Mouse (Mus musculus): ENCODE data around the gene Dll4. TPM values are rescaled to one million over a fixed set of nuclear protein-coding genes. Genes with fewer than 3 reads are reported as not detected.

Gene Dll4
- polyA plus RNA-seq (2012), result 0.04 and 0.05 TPM in 2 replicates

GRCm38 (mm10) chr2:119325568-119326143 lies at the start of gene Dll4:
Gene Dll4 (plus strand): TSS chr2:119325784.
- peak within 1 kb of the TSS; percentile 40 for H3K4me3 ChIP-seq (replicated peaks)
- peaks cover 9% of the 10 kb centered on the region; the same call in 1 of the 2 replicates for H3K9me3 ChIP-seq (ENCODE audit: control insufficient read depth, low read length)
- peaks cover 47% of the 10 kb centered on the region for H3K4me1 ChIP-seq (ENCODE audit: control insufficient read depth)
- TF ChIP-seq GATA1 (IDR thresholded peaks at IDR 0.05; ENCODE audit: low read length), result no peak
- TF ChIP-seq TAL1 (IDR thresholded peaks at IDR 0.05; ENCODE audit: low read length), result no peak
- no peaks in the 10 kb centered on the region for H3K36me3 ChIP-seq (ENCODE audit: control insufficient read depth)
- H3K27me3 ChIP-seq (ENCODE audit: control insufficient read depth), result peaks cover 96% of the 10 kb centered on the region

DNA sequence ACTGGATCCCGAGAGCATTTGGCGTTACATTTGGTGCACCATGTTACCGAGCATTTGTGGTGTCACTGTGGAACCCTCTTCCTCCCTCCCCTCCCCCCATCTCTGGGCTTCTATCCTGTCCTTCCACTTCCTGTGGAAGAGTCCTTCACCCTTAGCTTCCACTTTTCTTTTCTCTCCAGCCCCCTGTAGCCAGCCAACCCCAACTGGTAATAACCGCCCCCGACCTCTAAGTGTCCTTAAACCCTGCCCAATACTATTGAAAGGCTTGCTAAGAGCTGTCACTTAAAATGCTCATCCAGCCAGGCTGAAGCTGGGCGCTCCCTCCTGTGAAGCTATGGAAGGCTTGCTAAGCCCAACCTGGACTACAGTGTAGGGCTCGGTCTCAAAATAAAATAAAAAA lies 48.7 kb upstream of the Dll4 start:
- Histone ChIP-seq H3K36me3 (ENCODE audit: control insufficient read depth) (no peaks in the 10 kb centered on the region), H3K9me3 (ENCODE audit: control insufficient read depth, low read length) (no peaks in the 10 kb centered on the region), H3K4me3 (replicated peaks) (no peak overlapping the region), H3K4me1 (ENCODE audit: control insufficient read depth) (no peaks in the 10 kb centered on the region; the same call in 1 of the 2 replicates), H3K27me3 (ENCODE audit: control insufficient read depth) (peaks cover 6% of the 10 kb centered on the region)
- no peak for TF ChIP-seq TAL1 (IDR thresholded peaks at IDR 0.05; ENCODE audit: low read length)
- no peak for TF ChIP-seq GATA1 (IDR thresholded peaks at IDR 0.05; ENCODE audit: low read length)

DNA sequence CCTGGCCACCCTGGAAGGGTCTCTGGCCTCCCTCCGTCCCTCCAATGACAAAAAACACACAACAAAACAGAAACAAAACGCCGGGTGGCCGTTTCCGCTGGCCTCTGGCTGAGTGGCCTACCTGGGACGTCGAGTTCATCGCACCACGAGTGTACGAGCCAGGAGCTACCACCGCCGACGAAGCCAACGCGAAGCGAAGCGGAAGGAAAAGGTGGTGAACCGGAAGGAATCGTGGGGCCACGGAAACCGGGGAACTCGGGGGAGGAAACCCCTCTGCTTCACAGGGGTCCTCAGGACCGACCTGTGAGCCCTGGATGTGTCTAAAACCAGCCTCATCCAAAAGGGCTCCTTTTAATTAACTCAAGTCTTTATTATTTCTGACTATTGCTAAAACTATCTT lies 47.8 kb upstream of the Dll4 start:
- H3K4me1 ChIP-seq (ENCODE audit: control insufficient read depth), result no peaks in the 10 kb centered on the region; the same call in 1 of the 2 replicates
- TF ChIP-seq TAL1 (IDR thresholded peaks at IDR 0.05; ENCODE audit: low read length) (no peak), GATA1 (IDR thresholded peaks at IDR 0.05; ENCODE audit: low read length) (no peak)
- H3K36me3 ChIP-seq (ENCODE audit: control insufficient read depth), result no peaks in the 10 kb centered on the region
- H3K27me3 ChIP-seq (ENCODE audit: control insufficient read depth), result peaks cover 4% of the 10 kb centered on the region
- H3K4me3 ChIP-seq (replicated peaks), result no peak overlapping the region
- no peaks in the 10 kb centered on the region for H3K9me3 ChIP-seq (ENCODE audit: control insufficient read depth, low read length)

- no peak for TF ChIP-seq GATA1 (IDR thresholded peaks at IDR 0.05; ENCODE audit: low read length)
- TF ChIP-seq TAL1 (IDR thresholded peaks at IDR 0.05; ENCODE audit: low read length), result no peak
- Histone ChIP-seq H3K9me3 (ENCODE audit: control insufficient read depth, low read length) (no peaks in the 10 kb centered on the region), H3K36me3 (ENCODE audit: control insufficient read depth) (no peaks in the 10 kb centered on the region), H3K4me3 (replicated peaks) (no peak overlapping the region), H3K27me3 (ENCODE audit: control insufficient read depth) (no peaks in the 10 kb centered on the region), H3K4me1 (ENCODE audit: control insufficient read depth) (no peaks in the 10 kb centered on the region; the same call in 1 of the 2 replicates)
Measured at GRCm38 (mm10) chr2:119281899-119282565, 43.6 kb upstream of the Dll4 start.

DNA sequence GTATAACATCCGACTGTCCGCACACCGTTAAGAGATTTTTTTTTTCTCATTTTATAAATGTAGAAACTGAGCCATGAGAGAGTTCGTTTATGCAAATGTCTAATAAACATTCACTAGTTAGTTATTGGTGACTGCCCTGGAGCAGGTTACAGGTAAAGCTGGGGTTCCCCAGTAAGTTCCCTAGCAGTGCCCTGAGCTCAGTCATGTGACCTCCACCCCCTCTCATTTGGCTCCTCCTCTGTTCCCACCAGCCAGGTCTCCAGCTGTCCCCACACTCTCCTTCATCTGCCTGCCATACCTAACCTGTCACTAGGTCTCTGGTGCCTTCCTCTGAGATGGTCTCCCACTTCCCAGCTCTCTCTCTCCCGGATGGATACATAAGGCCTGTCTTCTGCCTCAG lies 38.2 kb upstream of the Dll4 start:
- H3K4me3 ChIP-seq (replicated peaks), result no peak overlapping the region
- H3K4me1 ChIP-seq (ENCODE audit: control insufficient read depth), result peaks cover 29% of the 10 kb centered on the region
- H3K36me3 ChIP-seq (ENCODE audit: control insufficient read depth), result peaks cover 18% of the 10 kb centered on the region
- TF ChIP-seq GATA1 (IDR thresholded peaks at IDR 0.05; ENCODE audit: low read length), result no peak
- TF ChIP-seq TAL1 (IDR thresholded peaks at IDR 0.05; ENCODE audit: low read length), result no peak
- no peaks in the 10 kb centered on the region for H3K27me3 ChIP-seq (ENCODE audit: control insufficient read depth)
- H3K9me3 ChIP-seq (ENCODE audit: control insufficient read depth, low read length), result no peaks in the 10 kb centered on the region

- peak within 1 kb of the TSS; percentile 81 for H3K4me3 ChIP-seq (replicated peaks)
- H3K9me3 ChIP-seq (ENCODE audit: control insufficient read depth, low read length), result no peaks in the 10 kb centered on the region
- no peak for TF ChIP-seq TAL1 (IDR thresholded peaks at IDR 0.05; ENCODE audit: low read length)
- TF ChIP-seq GATA1 (IDR thresholded peaks at IDR 0.05; ENCODE audit: low read length), result no peak
- H3K36me3 ChIP-seq (ENCODE audit: control insufficient read depth), result peaks cover 27% of the 10 kb centered on the region
- H3K4me1 ChIP-seq (ENCODE audit: control insufficient read depth), result peaks cover 29% of the 10 kb centered on the region
- no peaks in the 10 kb centered on the region for H3K27me3 ChIP-seq (ENCODE audit: control insufficient read depth)
Measured at GRCm38 (mm10) chr2:119288270-119288882, 37.2 kb upstream of the Dll4 start, which contains the start of gene Vps18. Gene Vps18 (plus strand): TSS chr2:119288740.

DNA sequence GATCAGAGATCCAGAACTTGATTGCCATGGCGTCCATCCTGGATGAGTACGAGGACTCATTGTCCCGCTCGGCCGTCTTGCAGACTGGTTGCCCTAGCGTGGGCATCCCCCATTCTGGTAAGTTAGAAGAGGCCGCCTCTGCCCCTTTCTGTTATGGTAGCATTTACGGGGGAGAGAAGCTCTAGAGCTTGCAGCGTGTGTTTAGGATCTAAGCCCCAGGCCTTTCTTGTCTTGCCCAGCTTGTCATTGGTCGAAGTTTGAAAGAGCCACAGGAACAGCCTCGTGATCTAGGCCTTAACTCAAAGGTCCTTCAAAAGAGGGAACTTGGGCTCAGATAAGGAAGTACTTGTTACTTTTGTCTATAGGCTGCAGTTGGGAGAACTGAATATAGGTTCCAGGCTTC lies 36.6 kb upstream of the Dll4 start:
- Histone ChIP-seq H3K36me3 (ENCODE audit: control insufficient read depth) (peaks cover 34% of the 10 kb centered on the region), H3K4me3 (replicated peaks) (peak overlapping the region; percentile 81), H3K9me3 (ENCODE audit: control insufficient read depth, low read length) (no peaks in the 10 kb centered on the region), H3K4me1 (ENCODE audit: control insufficient read depth) (peaks cover 29% of the 10 kb centered on the region), H3K27me3 (ENCODE audit: control insufficient read depth) (no peaks in the 10 kb centered on the region)
- TF ChIP-seq TAL1 (IDR thresholded peaks at IDR 0.05; ENCODE audit: low read length), result no peak
- TF ChIP-seq GATA1 (IDR thresholded peaks at IDR 0.05; ENCODE audit: low read length), result no peak

GRCm38 (mm10) chr2:119292281-119292680 lies 33.3 kb upstream of the Dll4 start:
- Histone ChIP-seq H3K4me1 (ENCODE audit: control insufficient read depth) (peaks cover 29% of the 10 kb centered on the region), H3K9me3 (ENCODE audit: control insufficient read depth, low read length) (no peaks in the 10 kb centered on the region), H3K27me3 (ENCODE audit: control insufficient read depth) (no peaks in the 10 kb centered on the region), H3K4me3 (replicated peaks) (no peak overlapping the region), H3K36me3 (ENCODE audit: control insufficient read depth) (peaks cover 60% of the 10 kb centered on the region)
- TF ChIP-seq GATA1 (IDR thresholded peaks at IDR 0.05; ENCODE audit: low read length) (no peak), TAL1 (IDR thresholded peaks at IDR 0.05; ENCODE audit: low read length) (no peak)

- H3K4me1 ChIP-seq (ENCODE audit: control insufficient read depth), result peaks cover 25% of the 10 kb centered on the region
- H3K36me3 ChIP-seq (ENCODE audit: control insufficient read depth), result peaks cover 65% of the 10 kb centered on the region
Measured at GRCm38 (mm10) chr2:119292852-119293251, 32.7 kb upstream of the Dll4 start.

More at GRCm38 (mm10) chr2:119292852-119293251, 32.7 kb upstream of the Dll4 start:
- Histone ChIP-seq H3K9me3 (ENCODE audit: control insufficient read depth, low read length) (no peaks in the 10 kb centered on the region), H3K27me3 (ENCODE audit: control insufficient read depth) (no peaks in the 10 kb centered on the region), H3K4me3 (replicated peaks) (no peak overlapping the region)
- TF ChIP-seq TAL1 (IDR thresholded peaks at IDR 0.05; ENCODE audit: low read length) (no peak), GATA1 (IDR thresholded peaks at IDR 0.05; ENCODE audit: low read length) (no peak)
